Mouse (Mus musculus): ENCODE data around the gene Pcca. TPM values are rescaled to one million over a fixed set of nuclear protein-coding genes. Genes with fewer than 3 reads are reported as not detected.

The Pcca gene
- polyA plus RNA-seq, 1 experiment, result 7.2 TPM

DNA sequence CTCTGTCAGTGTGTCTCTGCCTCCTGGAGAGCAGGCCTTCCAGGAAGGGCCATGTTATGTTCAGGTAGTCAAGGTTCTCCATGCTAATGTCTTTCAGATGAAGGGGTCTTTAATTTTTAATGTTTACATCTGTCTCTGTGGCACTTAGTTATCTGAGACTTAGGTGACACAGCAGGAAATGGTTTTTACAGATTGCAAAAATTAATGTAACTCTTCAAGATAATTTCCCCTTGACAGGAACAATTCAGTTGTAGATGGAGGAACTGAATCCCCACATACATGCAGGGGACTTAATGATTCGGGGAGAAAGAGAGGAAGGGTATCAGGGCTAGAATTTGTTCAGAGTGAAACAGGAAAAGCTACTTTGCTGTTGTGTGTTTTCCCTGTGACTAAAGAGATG, 353.2 kb downstream of the Pcca start:
- no peaks in the 10 kb centered on the region for H3K27me3 ChIP-seq (ENCODE audit: control insufficient read depth, insufficient read depth, low read length)
- no peak for TF ChIP-seq CTCF (IDR thresholded peaks at IDR 0.05; ENCODE audit: borderline replicate concordance, control insufficient read depth, extremely low read depth, insufficient read depth, low read length, poor library complexity)
- TF ChIP-seq POLR2A (IDR thresholded peaks at IDR 0.05; ENCODE audit: control insufficient read depth, extremely low read depth, insufficient read depth, low read length, poor library complexity), result no peak
- no peaks in the 10 kb centered on the region for H3K4me1 ChIP-seq (replicated peaks; ENCODE audit: control insufficient read depth, insufficient read depth, low read length)
- no peaks in the 10 kb centered on the region for H3K36me3 ChIP-seq (ENCODE audit: control insufficient read depth, insufficient read depth, low read length)
- no peak overlapping the region for H3K27ac ChIP-seq (ENCODE audit: control insufficient read depth, insufficient read depth, low read length)
- no peak for DNase-seq
- no peak overlapping the region for H3K4me3 ChIP-seq (ENCODE audit: control insufficient read depth, insufficient read depth, low read length)
- 77% methylated on average over 1 of the region's 1 CpGs for WGBS

DNA sequence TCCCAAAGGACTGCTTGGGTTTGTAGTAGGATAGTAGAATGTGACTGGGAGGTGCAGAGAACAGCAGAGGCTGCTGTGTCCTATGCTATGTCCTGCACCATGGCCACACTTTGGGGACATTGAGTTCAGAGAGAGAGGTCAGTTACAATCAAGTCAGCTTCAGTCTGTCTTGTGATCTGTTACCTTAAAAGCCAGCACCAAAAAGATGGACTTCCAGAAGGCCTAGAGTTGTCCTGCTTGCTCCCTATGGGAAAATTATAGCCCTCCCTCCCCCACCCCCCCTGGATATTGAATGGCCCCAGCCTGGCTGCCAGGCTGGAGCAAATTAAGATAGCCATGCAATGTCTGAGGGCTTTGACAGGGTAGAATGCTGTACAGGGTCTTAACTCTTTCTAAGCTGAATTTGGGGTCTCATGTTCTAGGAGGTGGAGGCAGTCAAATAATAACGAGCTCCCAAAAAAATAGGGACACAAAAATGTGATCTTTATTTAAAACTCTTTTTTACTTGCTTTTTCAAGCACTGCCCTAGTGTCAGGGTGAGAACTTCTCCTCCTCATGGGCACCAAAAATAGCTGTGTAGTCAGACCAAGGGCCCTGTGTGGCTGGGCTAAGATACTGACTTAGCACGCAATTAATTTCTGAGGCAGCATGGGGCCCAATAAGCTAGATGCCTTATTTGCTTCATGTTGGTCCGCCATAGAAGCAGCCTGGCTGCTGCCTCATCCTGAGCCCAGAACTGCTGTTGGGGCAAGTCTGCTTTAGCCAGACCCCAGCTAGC, 353.8 kb downstream of the Pcca start:
- no peak for DNase-seq
- 98% methylated on average over 3 of the region's 3 CpGs for WGBS
- Histone ChIP-seq H3K4me1 (replicated peaks; ENCODE audit: control insufficient read depth, insufficient read depth, low read length) (no peaks in the 10 kb centered on the region), H3K27ac (ENCODE audit: control insufficient read depth, insufficient read depth, low read length) (no peak overlapping the region), H3K27me3 (ENCODE audit: control insufficient read depth, insufficient read depth, low read length) (no peaks in the 10 kb centered on the region), H3K4me3 (ENCODE audit: control insufficient read depth, insufficient read depth, low read length) (no peak overlapping the region), H3K36me3 (ENCODE audit: control insufficient read depth, insufficient read depth, low read length) (no peaks in the 10 kb centered on the region)
- no peak for TF ChIP-seq POLR2A (IDR thresholded peaks at IDR 0.05; ENCODE audit: control insufficient read depth, extremely low read depth, insufficient read depth, low read length, poor library complexity)
- TF ChIP-seq CTCF (IDR thresholded peaks at IDR 0.05; ENCODE audit: borderline replicate concordance, control insufficient read depth, extremely low read depth, insufficient read depth, low read length, poor library complexity), result no peak

DNA sequence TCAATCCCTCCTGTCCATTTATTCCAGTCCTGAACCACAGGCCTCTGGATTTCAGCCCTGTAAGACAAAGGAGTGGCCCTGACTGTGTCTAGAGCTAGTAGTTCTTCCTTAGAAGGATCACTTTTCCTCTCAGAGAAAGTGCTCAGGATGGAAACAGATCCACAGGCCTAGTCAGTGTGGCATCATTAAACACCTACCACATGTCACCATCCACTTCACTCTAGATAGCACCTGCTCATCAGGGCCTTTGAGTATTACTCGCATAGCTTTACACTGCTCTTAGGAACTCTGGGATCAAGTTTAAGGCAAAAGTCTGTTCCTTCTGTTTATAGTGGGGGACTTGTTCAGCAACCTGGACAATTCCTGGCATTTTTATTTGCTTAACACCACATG, 354.4 kb downstream of the Pcca start:
- H3K4me3 ChIP-seq (ENCODE audit: control insufficient read depth, insufficient read depth, low read length), result no peak overlapping the region
- 94% methylated on average over 1 of the region's 1 CpGs for WGBS
- no peak for DNase-seq
- TF ChIP-seq CTCF (IDR thresholded peaks at IDR 0.05; ENCODE audit: borderline replicate concordance, control insufficient read depth, extremely low read depth, insufficient read depth, low read length, poor library complexity) (no peak), POLR2A (IDR thresholded peaks at IDR 0.05; ENCODE audit: control insufficient read depth, extremely low read depth, insufficient read depth, low read length, poor library complexity) (no peak)
- no peak overlapping the region for H3K27ac ChIP-seq (ENCODE audit: control insufficient read depth, insufficient read depth, low read length)
- no peaks in the 10 kb centered on the region for H3K4me1 ChIP-seq (replicated peaks; ENCODE audit: control insufficient read depth, insufficient read depth, low read length)
- H3K27me3 ChIP-seq (ENCODE audit: control insufficient read depth, insufficient read depth, low read length), result no peaks in the 10 kb centered on the region
- no peaks in the 10 kb centered on the region for H3K36me3 ChIP-seq (ENCODE audit: control insufficient read depth, insufficient read depth, low read length)

DNA sequence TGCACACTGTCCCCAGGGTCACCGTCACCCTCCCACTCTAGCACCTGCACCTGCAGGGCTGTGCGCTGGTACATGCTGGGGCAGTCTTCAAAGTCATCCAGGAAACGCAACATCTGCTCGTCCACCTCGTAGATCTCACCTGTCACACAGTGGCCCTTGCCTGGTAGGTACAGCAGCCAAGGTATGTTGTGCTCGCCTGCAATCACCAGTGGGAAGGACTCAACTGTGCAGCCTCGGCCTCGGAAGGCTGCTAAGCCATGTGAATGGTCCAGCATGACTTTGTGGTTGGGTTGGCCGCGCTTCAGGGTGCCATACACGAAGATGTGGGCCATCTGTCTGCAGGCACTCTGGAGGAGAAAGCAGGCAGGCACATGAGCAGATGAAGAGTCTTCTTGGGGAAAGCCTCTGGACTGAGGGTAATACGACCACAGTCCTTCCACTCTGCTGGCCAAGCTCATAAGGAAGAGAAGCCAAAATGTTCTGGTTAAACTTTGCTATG, 357.4 kb downstream of the Pcca start:
- no peak for DNase-seq
- H3K27me3 ChIP-seq (ENCODE audit: control insufficient read depth, insufficient read depth, low read length), result no peaks in the 10 kb centered on the region
- H3K36me3 ChIP-seq (ENCODE audit: control insufficient read depth, insufficient read depth, low read length), result no peaks in the 10 kb centered on the region
- no peaks in the 10 kb centered on the region for H3K4me1 ChIP-seq (replicated peaks; ENCODE audit: control insufficient read depth, insufficient read depth, low read length)
- no peak overlapping the region for H3K4me3 ChIP-seq (ENCODE audit: control insufficient read depth, insufficient read depth, low read length)
- TF ChIP-seq POLR2A (IDR thresholded peaks at IDR 0.05; ENCODE audit: control insufficient read depth, extremely low read depth, insufficient read depth, low read length, poor library complexity) (no peak), CTCF (IDR thresholded peaks at IDR 0.05; ENCODE audit: borderline replicate concordance, control insufficient read depth, extremely low read depth, insufficient read depth, low read length, poor library complexity) (no peak)
- 95% methylated on average over 12 of the region's 12 CpGs for WGBS
- H3K27ac ChIP-seq (ENCODE audit: control insufficient read depth, insufficient read depth, low read length), result no peak overlapping the region

DNA sequence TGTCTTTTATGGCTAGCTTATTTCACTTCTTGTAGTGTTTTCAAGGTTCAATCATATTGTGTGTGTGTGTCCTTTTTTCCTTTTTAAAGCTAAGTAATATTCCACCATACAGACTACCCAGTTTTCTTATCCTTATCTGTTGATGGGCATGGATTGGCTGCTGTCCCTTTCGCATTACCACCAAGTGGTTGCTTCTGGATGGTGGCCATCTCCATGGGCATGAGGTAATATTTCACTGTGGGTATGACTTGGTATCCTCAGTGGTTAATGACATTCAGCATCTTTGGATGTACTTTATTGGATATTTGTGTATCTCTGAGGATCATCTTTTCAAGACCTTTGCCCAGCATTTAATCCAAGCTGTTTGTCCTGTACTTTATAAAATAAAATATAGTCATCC, 362.0 kb downstream of the Pcca start:
- H3K4me3 ChIP-seq (ENCODE audit: control insufficient read depth, insufficient read depth, low read length), result no peak overlapping the region
- TF ChIP-seq POLR2A (IDR thresholded peaks at IDR 0.05; ENCODE audit: control insufficient read depth, extremely low read depth, insufficient read depth, low read length, poor library complexity) (no peak), CTCF (IDR thresholded peaks at IDR 0.05; ENCODE audit: borderline replicate concordance, control insufficient read depth, extremely low read depth, insufficient read depth, low read length, poor library complexity) (no peak)
- DNase-seq, result no peak
- H3K36me3 ChIP-seq (ENCODE audit: control insufficient read depth, insufficient read depth, low read length), result no peaks in the 10 kb centered on the region
- 93% methylated on average over 1 of the region's 1 CpGs for WGBS
- no peak overlapping the region for H3K27ac ChIP-seq (ENCODE audit: control insufficient read depth, insufficient read depth, low read length)
- no peaks in the 10 kb centered on the region for H3K27me3 ChIP-seq (ENCODE audit: control insufficient read depth, insufficient read depth, low read length)
- no peaks in the 10 kb centered on the region for H3K4me1 ChIP-seq (replicated peaks; ENCODE audit: control insufficient read depth, insufficient read depth, low read length)

DNA sequence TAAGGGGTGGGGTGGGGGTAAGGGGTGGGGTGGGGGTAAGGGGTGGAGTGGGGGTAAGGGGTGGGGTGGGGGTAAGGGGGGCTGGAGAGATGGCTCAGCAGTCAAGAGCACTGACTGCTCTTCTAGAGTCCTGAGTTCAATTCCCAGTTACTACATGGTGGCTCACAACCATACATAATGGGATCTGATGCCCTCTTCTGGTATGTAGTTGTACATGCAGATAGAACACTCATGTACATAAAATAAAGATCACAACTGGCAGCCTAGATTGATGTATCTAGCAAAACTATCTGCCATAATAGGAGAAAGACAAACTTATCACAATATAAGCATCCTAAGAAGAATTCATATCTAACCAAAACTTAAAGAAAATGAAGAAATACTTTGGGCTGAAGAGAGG, 364.4 kb downstream of the Pcca start:
- Histone ChIP-seq H3K36me3 (ENCODE audit: control insufficient read depth, insufficient read depth, low read length) (no peaks in the 10 kb centered on the region), H3K4me1 (replicated peaks; ENCODE audit: control insufficient read depth, insufficient read depth, low read length) (peaks cover 9% of the 10 kb centered on the region), H3K27ac (ENCODE audit: control insufficient read depth, insufficient read depth, low read length) (no peak overlapping the region), H3K4me3 (ENCODE audit: control insufficient read depth, insufficient read depth, low read length) (no peak overlapping the region), H3K27me3 (ENCODE audit: control insufficient read depth, insufficient read depth, low read length) (no peaks in the 10 kb centered on the region)
- DNase-seq, result no peak
- no peak for TF ChIP-seq POLR2A (IDR thresholded peaks at IDR 0.05; ENCODE audit: control insufficient read depth, extremely low read depth, insufficient read depth, low read length, poor library complexity)
- TF ChIP-seq CTCF (IDR thresholded peaks at IDR 0.05; ENCODE audit: borderline replicate concordance, control insufficient read depth, extremely low read depth, insufficient read depth, low read length, poor library complexity), result no peak

Data from thymus, adult 2 months (tissue).